Mouse (Mus musculus): ENCODE measurements around the gene Klk1b4. TPM values are rescaled to one million over a fixed set of nuclear protein-coding genes. Genes with fewer than 3 reads are reported as not detected.
"Not testable (repeated sequence)": the region's sequence is repeated elsewhere in the genome, so short reads cannot be mapped to it uniquely, and the experiment has no call there.

The Klk1b4 gene
- polyA plus RNA-seq, 1 experiment = not detected

- DNase-seq (ENCODE audit: extremely low spot score in 1 of 2, low spot score in 1 of 2) = not testable (repeated sequence)
These were observed 43.6 kb downstream of the Klk1b4 start for GRCm38 (mm10) chr7:44250732-44251275.

DNA sequence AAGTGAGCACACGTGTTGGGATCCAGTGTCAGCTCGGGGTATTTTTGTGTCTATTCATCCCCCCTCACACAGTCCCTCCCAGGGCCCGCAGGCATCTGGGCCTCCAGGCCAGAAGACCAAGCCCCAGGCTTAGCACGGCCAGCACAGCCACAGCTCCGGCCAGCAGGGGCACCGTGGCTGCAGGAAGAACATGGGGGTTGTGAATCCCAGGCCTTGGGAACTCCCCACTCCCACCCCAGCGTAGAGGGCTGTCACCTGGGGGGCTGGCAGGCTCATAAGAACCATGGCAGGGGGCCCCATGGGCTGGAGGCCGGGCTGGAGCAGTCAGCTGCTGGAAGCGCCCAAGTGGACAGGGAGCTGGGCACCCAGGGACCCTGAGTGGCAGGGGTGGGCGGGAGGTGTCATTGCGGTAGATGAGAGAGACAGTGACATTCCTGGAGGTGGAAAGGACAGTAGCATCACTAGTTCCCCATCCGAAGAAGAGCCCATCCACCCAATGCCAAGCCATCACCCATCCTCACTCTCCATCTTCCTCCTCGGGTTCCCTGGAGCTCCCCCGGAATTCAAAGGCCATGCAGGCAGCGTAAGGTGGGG is 45.9 kb downstream of the Klk1b4 start:
- no peak for DNase-seq (ENCODE audit: extremely low spot score in 1 of 2, low spot score in 1 of 2)

DNA sequence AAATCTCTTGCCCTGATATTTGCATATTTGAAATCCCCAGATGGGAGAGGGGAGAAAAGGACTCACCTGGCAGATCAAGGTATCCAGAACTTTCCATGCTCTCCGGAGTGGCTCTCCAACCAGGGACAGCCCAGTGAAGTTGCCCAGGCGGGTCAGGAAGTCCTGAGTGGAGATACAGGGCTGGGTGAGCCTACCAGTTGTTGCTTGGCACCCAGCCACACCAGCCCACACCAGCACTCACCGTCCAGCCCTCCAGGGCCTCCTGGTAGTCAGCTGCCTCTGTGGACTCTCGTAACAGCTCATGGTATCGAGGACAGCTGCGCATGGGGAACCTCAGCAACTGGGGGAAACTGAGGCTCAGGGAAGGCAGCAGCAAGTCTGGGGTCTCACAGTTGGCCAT is 47.7 kb downstream of the Klk1b4 start:
- no peak for DNase-seq (ENCODE audit: extremely low spot score in 1 of 2, low spot score in 1 of 2)

DNA sequence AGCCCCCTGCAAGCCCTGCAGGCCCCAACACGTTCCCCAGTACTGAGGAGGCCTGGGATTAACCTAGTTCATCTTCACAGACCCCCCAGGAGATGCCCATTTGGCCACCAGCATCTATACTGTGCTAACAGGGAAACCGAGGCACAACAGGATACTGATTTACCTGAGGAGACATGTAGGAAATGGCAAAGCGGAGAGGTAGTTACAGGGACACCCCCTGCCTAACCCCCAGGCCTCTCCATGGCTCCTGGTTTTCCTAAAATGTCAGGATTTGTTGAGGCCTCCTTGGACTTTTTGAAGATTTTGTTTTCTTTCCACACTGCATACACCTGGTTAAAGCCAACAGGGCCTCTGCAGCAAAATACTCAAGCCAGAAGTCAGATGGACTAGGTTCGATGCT is 50.0 kb downstream of the Klk1b4 start, which contains the start of gene Acp4:
Gene Acp4, minus strand, starts transcription at position 101 of the 400 bp plus-strand sequence.
- no peak for DNase-seq (ENCODE audit: extremely low spot score in 1 of 2, low spot score in 1 of 2)

DNA sequence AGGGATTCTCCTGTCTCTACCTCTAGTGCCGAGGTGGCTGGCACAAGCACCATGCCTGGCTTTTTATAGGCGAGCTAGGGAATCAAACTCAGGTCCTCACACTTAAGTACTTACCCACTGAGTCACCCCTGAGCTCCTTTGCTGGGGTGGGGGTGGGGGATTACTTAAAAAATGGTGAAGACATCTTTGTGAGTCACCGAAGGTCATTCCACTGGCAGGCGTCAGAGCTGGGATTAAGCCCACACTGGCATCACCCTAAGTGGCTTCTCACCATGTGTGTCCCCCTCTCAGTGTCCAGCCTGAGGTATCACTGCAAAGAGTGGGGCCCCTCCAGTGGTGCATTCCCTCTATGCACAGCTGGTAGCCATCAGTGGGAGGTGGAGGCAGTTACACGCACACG is 53.2 kb downstream of the Klk1b4 start:
- no peak for DNase-seq (ENCODE audit: extremely low spot score in 1 of 2, low spot score in 1 of 2)

DNA sequence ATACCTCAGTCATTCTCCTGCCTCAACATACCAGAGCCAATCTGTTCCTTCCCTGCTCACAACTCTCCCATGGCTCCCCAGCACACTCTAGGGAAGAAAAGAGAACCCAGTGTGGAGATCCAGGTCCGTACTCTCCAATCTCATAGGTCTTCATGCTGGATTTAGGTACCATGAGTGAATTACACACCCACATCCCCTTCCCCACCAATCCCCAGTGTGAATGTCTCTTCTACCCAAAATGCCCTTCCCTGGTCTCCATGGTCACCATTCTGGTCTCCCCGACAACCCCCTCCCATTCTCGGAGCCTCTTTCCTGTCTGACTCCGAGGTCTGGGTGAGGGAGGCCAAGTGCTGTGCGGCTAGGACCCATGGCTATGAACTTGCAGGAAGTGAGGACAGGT is 53.9 kb downstream of the Klk1b4 start, which contains the start of gene Gm15517:
Gene Gm15517, plus strand, starts transcription at position 301 of the 400 bp plus-strand sequence.
- no peak for DNase-seq (ENCODE audit: extremely low spot score in 1 of 2, low spot score in 1 of 2)

Other genes starting within 250 kb of the Klk1b4 start
- not detected in 2 replicates for gene Klk1b1, start 240.7 kb upstream of the Klk1b4 start, polyA plus RNA-seq (2012; rRNA removed)
- gene Klk1b9, start 231.4 kb upstream of the Klk1b4 start, polyA plus RNA-seq (2012; rRNA removed) = not detected in 2 replicates
- not detected in 2 replicates for gene Klk1b11, start 211.6 kb upstream of the Klk1b4 start, polyA plus RNA-seq (2012; rRNA removed)
- gene Klk1b26, start 195.3 kb upstream of the Klk1b4 start, polyA plus RNA-seq (2012; rRNA removed) = not detected in 2 replicates
- gene Klk1b27, start 155.1 kb upstream of the Klk1b4 start, polyA plus RNA-seq (2012; rRNA removed) = 0.18 TPM in 1 of 2 replicates, not detected in the other
- gene Klk1b21, start 105.1 kb upstream of the Klk1b4 start, polyA plus RNA-seq (2012; rRNA removed) = not detected in 2 replicates
- not detected in 2 replicates for gene Klk1b22, start 94.8 kb upstream of the Klk1b4 start, polyA plus RNA-seq (2012; rRNA removed)
- not detected in 2 replicates for gene Klk1b16, start 70.7 kb upstream of the Klk1b4 start, polyA plus RNA-seq (2012; rRNA removed)
- not detected in 2 replicates for gene Klk1b24, start 19.2 kb upstream of the Klk1b4 start, polyA plus RNA-seq (2012; rRNA removed)
- gene Klk1b3, start 9.2 kb upstream of the Klk1b4 start, polyA plus RNA-seq (2012; rRNA removed) = not detected in 2 replicates
- not detected in 2 replicates for gene Klk1b5, start 8.5 kb downstream of the Klk1b4 start, polyA plus RNA-seq (2012; rRNA removed)
- 0.25 TPM in 1 of 2 replicates, not detected in the other for gene Klk1, start 17.9 kb downstream of the Klk1b4 start, polyA plus RNA-seq (2012; rRNA removed)
- gene Gm36864, start 28.7 kb downstream of the Klk1b4 start, polyA plus RNA-seq (2012; rRNA removed) = not detected in 2 replicates
- gene 1700028J19Rik, start 39.3 kb downstream of the Klk1b4 start, polyA plus RNA-seq (2012; rRNA removed) = 2.1 TPM in 2 replicates
- gene 2410002F23Rik, start 39.3 kb downstream of the Klk1b4 start, polyA plus RNA-seq (2012; rRNA removed) = 114 and 118 TPM in 2 replicates
- not detected in 2 replicates for gene Acp4, start 49.9 kb downstream of the Klk1b4 start, polyA plus RNA-seq (2012; rRNA removed)
- 0.82 and 0.99 TPM in 2 replicates for gene Gm15517, start 54.0 kb downstream of the Klk1b4 start, polyA plus RNA-seq (2012; rRNA removed)
- 4.8 and 5.4 TPM in 2 replicates for gene Clec11a, start 99.5 kb downstream of the Klk1b4 start, polyA plus RNA-seq (2012; rRNA removed)
- 130 and 138 TPM in 2 replicates for gene Shank1, start 102.8 kb downstream of the Klk1b4 start, polyA plus RNA-seq (2012; rRNA removed)
- gene Syt3, start 176.7 kb downstream of the Klk1b4 start, polyA plus RNA-seq (2012; rRNA removed) = 56.7 and 57.0 TPM in 2 replicates
- gene 1700008O03Rik, start 178.4 kb downstream of the Klk1b4 start, polyA plus RNA-seq (2012; rRNA removed) = 3.7 and 3.8 TPM in 2 replicates
- gene Lrrc4b, start 221.6 kb downstream of the Klk1b4 start, polyA plus RNA-seq (2012; rRNA removed) = 230 and 247 TPM in 2 replicates